Mouse (Mus musculus) heart, adult 2 months (tissue): Measurements from ENCODE around the gene Nploc4. TPM values are rescaled to one million over a fixed set of nuclear protein-coding genes. Genes with fewer than 3 reads are reported as not detected.

Experiments used
- DNase-seq, 2 experiments: peaks; one replicate each; pipeline ENCODE4 v3.0.0; 2021
- H3K27ac ChIP-seq: fragments of 200-600 bp; 2 replicates; pipeline ENCODE4 v1.8.1; 2022
- H3K27me3 ChIP-seq: fragments of 200-500 bp; 2 replicates; pipeline ENCODE4 v1.6.1; 2012; ENCODE audit warnings: mild to moderate bottlenecking, low read length, inconsistent platforms, mixed read lengths; ENCODE audit not compliant: control insufficient read depth, insufficient read depth
- H3K36me3 ChIP-seq: fragments of 200-500 bp; 2 replicates; pipeline ENCODE4 v1.6.1; 2012; ENCODE audit warnings: low read length, inconsistent platforms; ENCODE audit not compliant: control insufficient read depth, insufficient read depth
- H3K4me1 ChIP-seq: fragments of 200-500 bp; 2 replicates; pipeline ENCODE4 v1.6.1; 2011; ENCODE audit warnings: low read length; ENCODE audit not compliant: control insufficient read depth, insufficient read depth
- H3K4me3 ChIP-seq: fragments of 200-600 bp; 2 replicates; pipeline ENCODE4 v1.8.1; 2022
- H3K79me2 ChIP-seq: fragments of 200-500 bp; replicated peaks from 2 replicates; pipeline ENCODE4 v1.6.1; 2012; ENCODE audit warnings: mild to moderate bottlenecking, inconsistent platforms, low read length, moderate library complexity, mixed read lengths; ENCODE audit not compliant: control insufficient read depth, insufficient read depth
- H3K9ac ChIP-seq: fragments of 200-500 bp; 2 replicates; pipeline ENCODE4 v1.6.1; 2012; ENCODE audit warnings: low read depth, mild to moderate bottlenecking, control low read depth, inconsistent platforms, low read length, mixed read lengths
- CTCF ChIP-seq: fragments of 200-600 bp; IDR thresholded peaks from 2 replicates; pipeline ENCODE4 v1.8.1; 2022; ENCODE audit warnings: antibody characterized with exemption, mild to moderate bottlenecking, moderate library complexity
- EP300 ChIP-seq: fragments of 200-500 bp; IDR thresholded peaks from 2 replicates; pipeline ENCODE4 v1.6.1; 2011; ENCODE audit warnings: low read depth, low read length, control low read depth; ENCODE audit not compliant: insufficient read depth
- POLR2A ChIP-seq: fragments of 200-500 bp; IDR thresholded peaks from 2 replicates; pipeline ENCODE4 v1.6.1; 2011; ENCODE audit warnings: mild to moderate bottlenecking, low read depth, low read length, control low read depth; ENCODE audit not compliant: insufficient read depth
- WGBS: fragments of 180-500 bp; shearing (Covaris S2); methylation state at CpG from one replicate; pipeline ENCODE4 v1.1.7; 2018; 5-methylcytosine and 5-hydroxymethylcytosine counted together
- intact Hi-C: fragments of 180-260 bp; cut with DNase I; formaldehyde crosslinking; loops from one replicate; pipeline ENCODE4 v1.15.1; 2025
- polyA plus RNA-seq: library from polyadenylated mRNA; depleted of rRNA; stranded (reverse); fragments of >200 nt; gene quantifications from 2 replicates; pipeline ENCODE4 v1.2.3, GENCODE M21; 2012
- total RNA-seq, 2 experiments: library from RNA; stranded (reverse); gene quantifications; 2 replicates each; pipeline ENCODE4 v1.2.3; 2021

The Nploc4 gene
- total and polyA plus RNA-seq, 3 experiments: 36.6 to 58.4 (median 54.8) TPM

DNA sequence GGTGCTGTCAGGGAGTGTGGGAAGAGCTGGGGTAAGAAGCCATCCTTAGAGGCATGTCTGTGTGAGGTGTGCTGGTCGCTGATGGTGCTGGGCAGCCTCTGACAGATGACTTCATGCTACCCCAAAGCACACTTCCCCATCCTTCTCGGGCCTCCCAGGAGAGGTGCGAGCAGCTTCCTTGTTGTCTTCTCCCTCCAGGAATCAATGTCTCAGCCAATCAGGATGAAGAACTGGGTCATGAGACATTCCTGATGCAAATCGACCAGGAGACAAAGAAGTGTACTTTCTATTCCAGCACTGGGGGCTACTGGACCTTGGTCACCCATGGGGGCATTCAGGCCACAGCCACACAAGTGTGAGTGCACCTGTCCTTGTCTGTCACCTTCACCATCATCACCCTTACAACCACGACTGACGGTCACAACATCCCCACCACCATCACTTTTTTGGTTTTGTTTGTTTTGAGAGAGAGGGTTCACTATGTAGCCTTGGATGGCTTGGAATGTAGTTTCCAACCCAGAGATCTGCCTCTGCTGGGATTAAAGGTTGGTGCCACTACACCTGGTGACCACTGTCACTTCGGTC lies 71.0 kb downstream of the Nploc4 start:
- intact Hi-C loops: no loop called here
- TF ChIP-seq POLR2A (no peak), EP300 (no peak), CTCF (no peak)
- no peaks in the 10 kb centered on the region for H3K27me3 ChIP-seq
- H3K36me3 ChIP-seq: no peaks in the 10 kb centered on the region
- no peaks in the 10 kb centered on the region for H3K79me2 ChIP-seq
- no peak overlapping the region for H3K27ac ChIP-seq
- H3K4me1 ChIP-seq: no peaks in the 10 kb centered on the region
- DNase-seq: no peak
- no peak overlapping the region for H3K9ac ChIP-seq
- no peak overlapping the region for H3K4me3 ChIP-seq
- WGBS: 42% methylated on average over 7 of the region's 7 CpGs

DNA sequence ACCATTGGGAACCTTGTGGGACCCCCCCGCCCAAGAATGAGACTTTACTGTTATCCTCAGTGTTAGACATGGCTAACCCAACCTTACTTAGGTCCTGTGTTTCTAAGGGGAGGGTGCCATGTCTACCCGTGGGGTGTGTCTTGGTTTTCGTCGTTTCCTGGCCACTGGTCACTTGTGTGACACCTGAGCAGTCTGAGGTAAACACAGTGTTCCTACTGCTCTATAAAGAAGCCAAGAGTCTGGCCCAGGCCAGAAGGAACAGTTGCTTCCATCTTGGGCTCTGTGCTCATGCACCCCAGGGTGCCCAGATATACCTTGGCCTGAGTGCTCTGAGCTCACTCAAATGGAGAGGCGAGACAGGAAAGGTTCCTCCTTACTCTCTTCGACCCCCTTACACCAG lies 74.6 kb downstream of the Nploc4 start:
- Histone ChIP-seq H3K9ac (no peak overlapping the region), H3K27ac (no peak overlapping the region), H3K4me1 (peaks cover 4% of the 10 kb centered on the region), H3K36me3 (no peaks in the 10 kb centered on the region), H3K27me3 (no peaks in the 10 kb centered on the region), H3K79me2 (no peaks in the 10 kb centered on the region), H3K4me3 (no peak overlapping the region)
- DNase-seq: no peak
- WGBS: 82% methylated on average over 6 of the region's 6 CpGs
- no peak for TF ChIP-seq POLR2A
- no peak for TF ChIP-seq CTCF
- no peak for TF ChIP-seq EP300
- intact Hi-C loops: no loop called here

DNA sequence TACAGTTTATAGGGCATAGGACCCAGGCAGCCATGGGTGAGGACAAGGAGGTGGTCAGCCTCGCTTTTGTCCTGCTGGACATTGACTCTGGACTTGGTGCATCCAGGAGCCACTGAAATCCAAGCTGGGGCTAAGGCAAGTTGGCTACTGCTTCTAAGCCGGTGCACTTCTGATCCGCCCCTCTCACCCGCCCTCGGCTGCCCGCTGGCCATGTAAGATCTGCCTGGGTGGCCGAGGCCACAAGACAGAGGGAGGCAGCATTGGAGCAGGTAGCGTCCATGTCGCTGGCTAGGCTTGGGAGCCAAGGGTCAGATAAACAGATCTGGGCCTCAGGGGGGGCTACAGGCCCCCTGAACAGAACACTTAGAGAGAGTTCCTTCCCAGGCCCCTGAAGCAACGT lies 76.2 kb downstream of the Nploc4 start, which contains the start of gene Fscn2:
Gene Fscn2 (plus strand): TSS at position 240 of the 400 bp plus-strand sequence.
- intact Hi-C loops: no loop called here
- Histone ChIP-seq H3K27ac (no peak within 1 kb of the TSS), H3K4me1 (peaks cover 4% of the 10 kb centered on the region), H3K9ac (no peak within 1 kb of the TSS), H3K4me3 (no peak within 1 kb of the TSS), H3K79me2 (no peaks in the 10 kb centered on the region), H3K27me3 (no peaks in the 10 kb centered on the region), H3K36me3 (no peaks in the 10 kb centered on the region)
- DNase-seq: no peak
- 94% methylated on average over 10 of the region's 10 CpGs for WGBS
- TF ChIP-seq CTCF (no peak), EP300 (no peak), POLR2A (no peak)

DNA sequence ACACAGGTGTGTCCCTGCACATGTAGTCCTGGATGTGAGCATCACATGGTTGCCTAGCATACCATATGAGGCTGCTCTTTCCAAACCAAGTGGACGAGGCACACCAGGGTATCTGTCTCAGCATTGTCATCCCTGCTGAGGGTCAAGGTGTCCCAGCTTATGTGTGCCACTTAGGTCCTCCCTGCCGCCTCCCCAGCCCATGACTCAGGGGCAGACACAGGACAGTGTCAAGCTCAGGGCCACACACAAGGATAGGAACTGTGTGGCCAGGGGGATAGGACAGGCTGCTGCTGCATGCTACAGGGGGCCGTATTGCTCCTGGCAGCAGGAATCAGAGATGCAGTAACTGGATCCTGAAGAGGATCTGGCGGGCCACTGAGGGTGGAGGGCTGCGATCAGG lies 76.8 kb downstream of the Nploc4 start:
- H3K9ac ChIP-seq: no peak overlapping the region
- no peaks in the 10 kb centered on the region for H3K27me3 ChIP-seq
- DNase-seq: no peak
- peaks cover 4% of the 10 kb centered on the region for H3K4me1 ChIP-seq
- no peak overlapping the region for H3K4me3 ChIP-seq
- TF ChIP-seq EP300: no peak
- no peak for TF ChIP-seq POLR2A
- TF ChIP-seq CTCF: no peak
- H3K27ac ChIP-seq: no peak overlapping the region
- WGBS: 93% methylated on average over 5 of the region's 5 CpGs
- H3K36me3 ChIP-seq: no peaks in the 10 kb centered on the region
- H3K79me2 ChIP-seq: no peaks in the 10 kb centered on the region
- intact Hi-C loops: no loop called here

DNA sequence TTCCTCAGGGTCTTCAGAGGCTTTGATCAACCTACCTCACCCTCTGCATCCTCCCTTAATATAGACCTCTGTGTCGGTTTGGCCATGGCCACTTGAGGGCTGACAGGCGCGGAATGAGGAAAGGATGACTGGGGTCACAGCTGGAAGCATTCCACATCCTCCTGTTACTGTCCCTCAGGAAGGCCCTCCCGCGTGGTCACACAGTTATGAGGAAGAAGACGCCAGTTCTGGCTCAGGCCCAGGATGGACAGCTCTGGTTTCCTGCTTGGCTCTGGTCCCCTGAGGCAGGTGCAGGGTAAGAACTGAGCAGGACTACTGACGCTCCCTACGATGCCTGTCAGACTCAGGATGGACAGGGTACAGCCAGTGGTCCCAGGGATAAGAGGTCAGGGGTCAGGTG lies 77.4 kb downstream of the Nploc4 start:
- H3K27me3 ChIP-seq: no peaks in the 10 kb centered on the region
- H3K79me2 ChIP-seq: no peaks in the 10 kb centered on the region
- H3K27ac ChIP-seq: no peak overlapping the region; the same call in 1 of the 2 replicates
- H3K36me3 ChIP-seq: no peaks in the 10 kb centered on the region
- TF ChIP-seq CTCF: no peak
- no peak overlapping the region for H3K4me3 ChIP-seq
- 11% methylated on average over 8 of the region's 8 CpGs for WGBS
- H3K9ac ChIP-seq: no peak overlapping the region
- intact Hi-C loops: no loop called here
- H3K4me1 ChIP-seq: peaks cover 4% of the 10 kb centered on the region
- DNase-seq: peak; percentile 58 to 70

DNA sequence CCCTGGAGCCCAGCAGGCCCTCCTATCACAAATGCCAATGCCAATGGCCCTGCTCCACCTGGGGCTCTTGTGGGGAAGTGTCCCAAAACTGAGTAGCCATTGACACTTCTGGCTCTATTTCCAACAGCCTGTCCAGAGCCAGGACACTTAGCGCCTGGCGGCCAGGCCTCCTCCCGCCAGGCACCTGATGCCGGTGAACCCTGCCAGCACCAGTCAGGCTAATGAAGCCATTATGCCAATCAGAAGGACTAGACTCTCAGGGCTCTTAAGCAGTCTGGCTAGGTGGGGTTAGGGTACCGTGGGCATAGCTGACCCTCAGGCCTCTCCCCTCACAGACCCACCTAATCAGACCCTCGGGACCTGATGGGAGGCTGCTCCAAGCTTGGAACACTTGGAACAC lies 78.1 kb downstream of the Nploc4 start:
- Histone ChIP-seq H3K79me2 (no peaks in the 10 kb centered on the region), H3K4me3 (no peak overlapping the region), H3K27me3 (no peaks in the 10 kb centered on the region), H3K9ac (no peak overlapping the region), H3K36me3 (no peaks in the 10 kb centered on the region), H3K4me1 (peaks cover 4% of the 10 kb centered on the region), H3K27ac (peak overlapping the region; percentile 36; the same call in 1 of the 2 replicates)
- TF ChIP-seq EP300 (peak; percentile 49; the same call in 1 of the 2 replicates), POLR2A (no peak), CTCF (peak; percentile 15; the same call in 1 of the 2 replicates)
- 60% methylated on average over 6 of the region's 6 CpGs for WGBS
- DNase-seq: peak; percentile 61 to 74
- intact Hi-C loops: no loop called here
